Mouse (Mus musculus) hindlimb bud, embryonic 11.5 days (tissue): ENCODE results near the gene Cela3b.
"Not testable (repeated sequence)": the region's sequence is repeated elsewhere in the genome, so short reads cannot be mapped to it uniquely, and the experiment has no call there.

ENCODE experiments used
- DNase-seq: peaks from one replicate; pipeline ENCODE4 v3.0.0-alpha.2; 2012; ENCODE audit warnings: low read depth, low spot score; ENCODE audit errors: extremely low spot score

The Cela3b gene

DNA sequence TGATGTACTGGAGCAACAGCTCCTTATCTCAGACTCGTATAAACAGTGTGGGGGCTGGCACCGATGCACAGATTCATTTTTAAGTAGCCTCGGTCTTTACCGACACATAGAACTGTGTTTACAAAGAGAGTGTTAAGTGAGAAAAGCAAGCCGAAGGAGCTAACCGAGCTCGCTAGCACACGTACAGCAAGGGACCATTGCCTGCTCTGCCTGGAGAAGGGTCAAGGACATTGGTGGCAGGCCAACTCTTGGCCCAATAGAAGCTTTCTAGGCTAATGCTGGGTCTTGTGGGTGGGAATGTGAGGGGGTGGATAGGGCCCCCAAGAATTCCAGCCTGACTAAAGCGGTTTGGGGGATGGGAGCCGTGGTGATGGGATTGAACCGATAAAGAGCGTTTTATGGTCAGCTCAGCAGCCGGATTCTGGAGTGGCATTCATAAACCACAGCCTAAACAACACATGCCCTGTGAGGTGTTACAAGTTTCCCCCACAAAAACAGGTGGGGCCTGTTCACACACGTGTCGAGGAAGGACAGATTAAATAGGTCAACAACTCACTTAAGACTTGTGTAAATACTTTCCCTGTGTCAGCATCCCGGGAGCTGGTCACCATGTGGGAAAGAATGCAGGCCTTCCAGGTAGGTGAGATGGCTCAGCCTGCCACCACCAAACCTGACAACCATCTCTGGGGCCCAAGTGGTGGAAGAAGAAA lies 31.8 kb upstream of the Cela3b start:
- no peak for DNase-seq

DNA sequence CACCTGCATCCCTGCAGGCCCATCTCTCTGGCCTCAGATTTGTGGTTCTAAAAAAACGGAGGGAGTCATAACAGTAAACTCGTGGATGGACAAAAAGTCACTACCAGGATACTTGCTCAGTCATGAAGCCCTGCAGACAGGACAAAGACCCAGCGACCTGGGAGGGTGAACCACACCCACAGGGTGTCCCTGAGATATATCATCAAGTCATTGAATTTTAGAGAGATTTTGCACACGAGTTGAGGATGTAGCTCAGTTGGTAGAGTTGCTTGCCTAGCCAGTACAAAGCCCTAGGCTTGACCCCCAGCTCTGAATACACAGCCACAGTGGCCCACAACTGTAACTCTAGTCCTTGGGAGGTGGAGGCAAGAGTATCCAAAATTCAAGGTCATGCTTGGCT lies 30.9 kb upstream of the Cela3b start:
- no peak for DNase-seq

DNA sequence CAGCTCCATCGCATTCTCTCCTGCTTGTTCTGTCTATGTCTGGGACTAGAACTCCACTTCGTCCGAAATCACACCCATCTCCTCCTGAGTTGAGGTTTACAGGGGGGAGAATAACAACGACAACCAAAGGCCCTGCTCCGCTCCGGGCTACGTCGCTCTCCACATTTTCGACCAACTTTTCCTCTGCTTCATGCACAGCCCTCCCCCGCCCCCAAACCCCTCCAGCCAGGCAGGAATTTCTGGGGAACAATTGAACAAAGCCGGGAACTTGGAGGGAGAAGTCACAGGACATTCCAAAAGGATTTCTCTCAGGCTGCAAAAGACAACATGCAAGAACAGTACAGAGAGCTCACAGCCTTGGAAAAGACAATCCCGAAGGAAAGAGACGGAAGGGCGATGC lies 30.3 kb upstream of the Cela3b start:
- DNase-seq: no peak

DNA sequence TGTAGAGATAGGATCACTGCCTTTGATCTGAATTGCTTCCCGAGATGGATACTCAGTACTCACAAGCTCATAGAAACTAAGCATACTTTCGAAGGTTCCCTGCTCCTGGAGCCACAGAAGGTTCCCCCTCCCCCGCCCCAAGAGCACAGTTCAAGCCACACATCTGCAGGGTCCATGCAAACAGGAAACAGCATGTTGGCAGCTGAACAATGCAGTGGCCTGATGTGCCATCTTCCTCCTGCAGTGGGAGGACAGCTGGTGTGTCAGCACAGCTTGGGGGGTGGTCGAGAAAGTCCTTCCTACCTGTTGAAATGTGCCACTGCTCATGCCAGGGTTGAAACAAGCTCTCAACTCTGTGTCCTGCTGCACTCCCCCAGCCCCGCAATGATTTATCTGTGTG lies 28.5 kb upstream of the Cela3b start:
- DNase-seq: no peak

DNA sequence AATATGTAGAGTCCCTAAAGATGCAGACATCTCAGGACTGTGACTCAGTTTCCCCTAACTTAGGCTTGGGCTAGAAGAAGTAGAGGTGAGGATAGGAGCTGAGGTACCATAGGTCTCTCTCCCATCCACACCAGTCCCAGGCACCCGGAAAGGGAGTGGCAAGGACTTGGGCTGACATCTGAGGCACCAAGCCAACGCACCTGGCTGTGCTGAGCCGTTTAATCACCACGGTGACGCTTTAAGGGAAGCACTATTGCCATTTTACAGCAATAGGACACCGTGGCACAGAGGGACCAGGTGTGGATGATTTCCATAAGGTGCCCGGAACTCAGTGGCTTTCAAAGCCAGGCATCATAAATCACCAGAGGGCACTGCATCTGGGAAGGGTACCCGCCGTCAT lies 28.0 kb upstream of the Cela3b start:
- no peak for DNase-seq

DNA sequence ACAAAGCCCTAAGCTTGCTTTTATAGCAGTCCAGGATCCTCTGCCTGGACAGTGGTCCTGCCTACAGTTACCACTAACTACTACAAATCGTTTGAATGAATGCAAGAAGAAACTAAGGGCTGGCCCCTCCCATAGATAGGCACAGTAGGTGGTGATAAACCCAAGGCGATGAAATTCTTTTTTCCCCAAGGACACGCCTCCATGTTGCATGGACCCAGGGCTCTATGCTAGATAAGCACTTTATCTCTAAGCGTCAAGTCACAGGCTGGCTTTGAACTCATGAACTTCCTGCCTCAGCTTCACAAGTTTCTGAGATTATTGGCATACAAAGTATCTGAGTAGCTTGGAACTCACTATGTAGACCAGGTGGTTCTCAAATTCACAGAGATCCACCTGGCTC lies 27.0 kb upstream of the Cela3b start:
- DNase-seq: no peak

DNA sequence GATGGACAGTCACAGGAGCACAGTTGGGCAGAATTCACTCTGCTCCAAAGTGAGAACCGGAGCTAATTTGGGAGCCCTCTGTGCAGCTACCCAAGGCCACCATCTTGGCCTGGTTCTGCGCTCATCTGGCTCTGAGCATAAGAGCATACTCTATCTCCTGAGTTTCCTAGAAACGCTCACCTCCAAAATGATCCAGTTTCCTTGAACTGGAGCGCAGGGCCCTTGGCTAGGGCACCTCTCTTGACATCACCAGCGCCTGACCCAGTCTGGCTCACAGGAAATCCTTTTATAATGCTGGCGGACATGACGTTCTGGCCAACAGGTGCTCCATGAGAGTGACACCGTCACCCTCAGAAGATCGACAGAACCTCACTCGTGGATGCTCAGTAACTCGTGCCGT lies 26.2 kb upstream of the Cela3b start:
- DNase-seq: no peak

DNA sequence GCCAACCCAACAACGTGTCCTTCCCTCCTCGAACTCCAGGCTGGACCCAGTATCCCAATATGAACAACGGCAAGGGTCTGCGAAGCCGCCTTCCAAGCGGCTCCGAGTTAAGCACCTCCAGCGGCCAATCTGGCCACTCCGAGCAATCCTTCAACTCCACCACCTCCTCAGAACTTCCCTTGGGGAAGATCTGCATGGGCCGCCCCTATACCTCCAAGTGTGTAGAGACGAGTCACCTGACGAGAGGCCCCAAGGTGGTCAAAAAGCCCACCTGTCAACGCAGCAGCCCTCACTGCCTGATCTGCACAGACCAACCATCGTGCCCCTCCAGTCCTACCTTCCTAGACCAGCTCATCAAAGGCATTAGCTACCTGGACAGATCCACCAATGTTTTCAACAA lies 24.2 kb upstream of the Cela3b start:
- DNase-seq: no peak

DNA sequence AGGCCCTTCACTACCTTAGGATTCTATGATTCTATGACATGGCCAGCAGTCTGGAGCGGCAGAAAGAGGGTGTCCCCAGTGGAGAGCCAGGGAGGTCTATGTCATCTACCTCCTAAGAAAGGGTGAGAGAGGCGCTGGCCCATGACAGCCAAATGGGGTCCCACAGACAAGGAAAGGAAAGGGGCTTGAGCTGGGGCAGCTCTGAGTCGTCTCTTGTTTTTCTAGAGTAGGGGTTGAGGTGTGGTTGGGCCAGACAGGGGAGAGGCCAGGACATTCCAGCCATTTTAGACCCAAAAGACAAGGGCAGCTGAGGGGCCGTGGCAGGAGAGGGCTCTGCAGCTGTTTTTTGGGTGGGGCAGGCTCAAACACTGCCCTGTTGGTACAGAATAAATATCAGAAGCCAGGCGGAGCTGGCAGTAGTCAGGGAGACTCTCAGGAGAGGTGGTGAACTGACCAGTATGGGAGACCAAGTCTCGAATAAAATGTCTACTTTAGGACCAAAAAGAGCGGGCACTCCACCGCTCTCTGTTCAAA lies 23.0 kb upstream of the Cela3b start, which contains the start of gene 1700013G24Rik:
Gene 1700013G24Rik, plus strand, starts transcription at position 51 of the 534 bp plus-strand sequence.
- DNase-seq: no peak

DNA sequence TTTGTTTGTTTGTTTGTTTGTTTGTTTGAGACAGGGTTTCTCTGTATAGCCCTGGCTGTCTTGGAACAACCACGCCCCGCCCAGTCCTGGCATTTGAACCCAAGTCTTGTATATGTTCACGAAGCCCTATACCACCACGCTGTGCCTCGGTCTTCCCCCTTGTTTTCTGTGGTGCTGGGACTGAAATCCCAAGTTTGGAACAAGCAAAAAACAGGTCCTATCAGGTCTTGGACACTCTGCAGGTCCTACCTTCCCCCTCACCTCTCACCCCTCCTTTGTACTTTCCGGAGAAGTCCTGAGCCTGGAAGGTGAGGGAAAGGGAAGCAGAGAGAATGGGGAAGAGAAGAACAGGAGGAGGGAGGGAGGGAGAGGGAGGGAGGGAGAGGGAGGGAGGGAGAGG lies 21.9 kb upstream of the Cela3b start:
- DNase-seq: no peak

DNA sequence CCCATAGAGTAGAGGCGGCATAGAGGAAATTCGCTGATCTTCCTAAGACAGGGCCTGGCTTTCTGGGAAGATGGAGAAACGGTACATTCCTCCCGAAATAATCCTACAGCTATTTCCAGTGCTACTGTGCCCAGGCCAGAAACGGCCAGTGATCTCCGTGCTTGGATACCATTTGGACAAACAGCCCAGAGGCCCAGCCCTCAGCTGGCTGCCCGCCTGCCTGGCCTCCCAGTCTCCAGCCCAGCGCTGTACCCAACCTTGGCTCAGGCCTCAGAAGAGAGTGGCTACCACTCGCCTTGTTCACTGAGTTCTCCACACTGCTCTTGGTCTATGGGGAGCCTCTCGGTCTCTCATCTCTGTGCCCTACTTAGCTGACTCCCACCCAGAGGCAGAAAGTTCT lies 19.4 kb upstream of the Cela3b start:
- no peak for DNase-seq

DNA sequence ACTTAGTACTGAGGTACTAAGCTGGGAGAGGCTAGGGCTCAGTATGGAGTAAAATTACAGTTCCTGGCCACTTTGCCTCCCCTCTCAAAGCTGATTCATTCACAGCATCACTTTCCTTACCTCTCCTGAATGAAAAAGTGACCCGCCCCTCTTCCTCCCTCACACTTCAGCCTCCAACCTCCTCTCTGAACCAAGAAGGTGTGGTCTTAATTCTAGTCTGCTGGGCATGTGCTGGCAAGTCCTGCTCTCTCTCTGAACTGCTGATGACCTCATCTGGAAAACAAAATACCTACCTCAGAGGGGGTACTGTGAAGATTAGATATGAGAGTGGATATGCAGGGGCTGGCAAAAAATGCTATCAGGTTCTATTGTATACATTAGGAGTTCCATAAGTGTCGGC lies 18.8 kb upstream of the Cela3b start:
- no peak for DNase-seq

DNA sequence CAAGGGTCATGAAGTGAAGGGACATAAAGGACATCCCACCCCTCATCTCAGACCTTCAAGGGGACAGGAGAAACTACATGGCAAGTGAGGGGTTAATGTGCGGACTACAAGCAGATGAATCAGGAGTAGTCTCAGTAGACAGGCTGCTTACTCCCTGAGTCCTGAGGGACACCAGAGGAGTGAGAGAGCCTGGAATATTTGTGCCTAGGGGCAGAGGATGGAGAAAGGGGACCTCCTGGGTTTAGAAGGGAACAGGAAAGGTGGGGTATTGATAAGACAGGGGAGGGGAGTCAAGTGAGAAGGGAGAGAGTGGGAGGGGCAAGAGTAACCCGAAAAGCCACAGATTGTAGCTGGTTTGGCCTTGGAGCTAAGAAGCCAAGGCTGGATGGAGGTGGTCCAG lies 18.3 kb upstream of the Cela3b start:
- no peak for DNase-seq

DNA sequence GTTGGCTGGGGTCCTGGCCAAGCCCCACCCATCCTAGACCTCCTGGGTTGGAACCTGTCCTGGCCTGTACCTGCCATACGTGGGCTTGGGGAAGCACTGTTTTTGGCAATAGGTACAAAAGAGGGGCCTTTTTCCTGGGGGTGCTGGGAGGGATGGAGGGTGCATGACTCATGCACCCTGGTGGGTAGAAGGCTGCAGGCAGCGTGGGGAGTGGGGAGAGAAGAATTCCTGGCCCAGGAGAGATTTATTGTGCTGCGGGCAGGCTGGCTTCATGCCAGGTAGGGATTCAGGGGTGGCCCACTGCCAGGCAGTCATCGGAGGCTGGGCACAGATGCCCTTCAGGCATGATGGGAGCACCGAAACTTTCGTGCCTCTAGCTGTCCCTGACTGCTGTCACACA lies 17.9 kb upstream of the Cela3b start:
- DNase-seq: no peak

DNA sequence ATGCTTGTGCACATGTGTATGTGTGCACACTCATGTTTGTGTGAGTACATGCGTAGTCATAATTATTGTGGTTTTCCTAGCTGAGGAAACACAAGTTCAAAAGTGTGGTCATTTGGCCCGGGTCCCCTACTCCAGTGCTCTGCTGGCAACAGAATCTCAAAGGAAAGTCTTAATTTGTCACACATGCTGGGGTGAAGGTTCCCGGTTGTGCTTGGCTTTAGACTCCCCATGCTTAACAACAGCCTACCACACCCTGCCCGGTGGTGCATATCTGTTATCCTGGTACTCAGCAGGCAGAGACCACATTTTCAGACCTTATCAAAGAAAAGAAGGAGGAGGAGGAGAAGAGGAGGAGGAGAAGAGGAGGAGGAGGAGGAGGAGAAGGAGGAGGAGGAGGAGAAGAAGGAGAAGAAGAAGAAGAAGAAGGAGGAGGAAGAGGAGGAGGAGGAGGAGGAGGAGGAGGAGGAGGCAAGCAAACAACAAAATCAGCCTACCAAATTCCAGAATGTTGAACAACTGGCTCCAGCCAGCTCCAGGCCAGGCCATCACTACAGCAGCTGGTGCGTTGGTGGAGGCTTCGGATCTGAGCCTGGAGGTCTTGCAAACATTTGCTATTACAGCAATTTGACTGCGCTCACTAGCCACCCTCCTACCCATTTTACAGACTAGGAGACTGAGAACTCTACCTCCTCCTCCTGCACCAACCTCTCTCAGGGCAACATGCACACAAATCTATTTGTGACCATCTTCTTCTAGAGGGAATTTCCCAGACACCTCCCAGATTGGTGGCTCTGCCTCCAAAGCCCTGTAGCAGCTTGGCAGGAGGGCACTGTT lies 17.2 kb upstream of the Cela3b start:
- no peak for DNase-seq

DNA sequence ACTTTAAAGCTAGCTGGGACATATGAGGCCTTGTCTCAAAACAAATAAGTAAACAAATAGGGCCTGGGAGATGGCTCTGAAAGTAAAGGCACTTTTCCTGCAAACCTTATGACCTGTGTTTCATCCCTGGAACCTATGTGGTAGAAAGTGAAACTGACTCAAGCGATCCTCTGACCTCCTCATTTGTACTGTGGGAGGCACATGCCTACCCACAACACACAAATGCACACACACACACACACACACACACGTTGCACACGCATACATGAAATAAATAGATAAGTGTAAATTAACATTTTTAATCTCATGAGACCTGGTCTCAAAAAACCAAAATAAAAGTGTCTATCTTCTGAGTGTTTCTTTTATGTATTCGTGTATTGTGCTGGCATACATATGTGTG lies 15.5 kb upstream of the Cela3b start:
- DNase-seq: no peak

DNA sequence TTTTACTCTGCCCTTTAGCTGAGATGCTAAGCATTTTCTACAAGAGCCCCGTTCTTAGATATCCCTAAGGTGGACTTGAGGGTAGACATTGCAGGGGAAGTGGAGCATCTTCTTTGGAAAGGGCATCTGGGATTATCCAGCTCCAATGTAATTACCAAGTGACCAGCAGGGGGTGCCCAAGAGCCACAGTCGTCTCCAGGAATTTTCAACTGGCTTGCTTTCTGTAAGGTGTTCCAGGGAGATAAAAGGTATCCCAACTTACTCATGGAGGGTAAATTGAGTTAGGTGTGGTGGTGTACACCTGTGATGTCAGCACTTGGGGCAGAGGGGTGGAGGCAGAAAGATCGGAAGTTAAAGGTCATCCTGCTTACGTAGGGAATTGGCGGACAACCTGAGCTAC lies 13.3 kb upstream of the Cela3b start:
- peak; percentile 56 for DNase-seq

DNA sequence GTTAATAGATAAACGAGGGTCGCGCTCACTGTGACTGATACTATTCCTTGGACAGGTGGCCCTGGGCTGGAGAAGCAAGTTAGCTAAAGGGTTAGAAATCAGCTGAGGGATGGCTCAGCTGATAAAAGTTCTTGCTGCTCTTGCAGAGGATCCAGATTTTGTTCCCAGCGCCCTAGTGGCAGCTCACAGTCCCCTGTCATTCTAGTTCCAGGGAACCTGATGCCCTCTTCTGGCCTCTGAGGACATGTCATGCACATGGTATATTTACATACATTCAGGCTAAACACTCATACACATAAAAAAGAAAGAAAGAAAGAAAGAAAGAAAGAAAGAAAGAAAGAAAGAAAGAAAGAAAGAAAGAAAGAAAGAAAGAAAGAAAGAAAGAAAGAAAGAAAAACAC lies 11.0 kb upstream of the Cela3b start:
- no peak for DNase-seq

DNA sequence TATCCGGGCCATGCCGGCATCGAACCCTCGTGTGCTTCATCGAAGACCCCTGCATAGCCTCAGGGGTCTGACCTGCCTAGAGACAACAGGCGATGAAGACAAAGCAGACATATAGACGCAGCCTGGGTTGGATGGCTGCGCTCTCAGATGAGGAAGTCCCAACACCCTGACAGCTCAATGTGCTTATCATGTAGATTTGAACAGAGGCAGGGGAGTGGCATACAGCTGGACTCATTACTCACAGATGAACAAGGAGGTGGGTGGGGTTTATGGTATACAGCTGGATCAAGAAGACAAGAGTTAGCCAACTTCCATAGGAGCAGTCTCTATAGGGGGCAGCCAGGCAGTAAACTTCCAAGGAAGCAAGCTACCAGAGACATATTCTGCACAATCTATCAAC lies 8.5 kb upstream of the Cela3b start:
- no peak for DNase-seq

DNA sequence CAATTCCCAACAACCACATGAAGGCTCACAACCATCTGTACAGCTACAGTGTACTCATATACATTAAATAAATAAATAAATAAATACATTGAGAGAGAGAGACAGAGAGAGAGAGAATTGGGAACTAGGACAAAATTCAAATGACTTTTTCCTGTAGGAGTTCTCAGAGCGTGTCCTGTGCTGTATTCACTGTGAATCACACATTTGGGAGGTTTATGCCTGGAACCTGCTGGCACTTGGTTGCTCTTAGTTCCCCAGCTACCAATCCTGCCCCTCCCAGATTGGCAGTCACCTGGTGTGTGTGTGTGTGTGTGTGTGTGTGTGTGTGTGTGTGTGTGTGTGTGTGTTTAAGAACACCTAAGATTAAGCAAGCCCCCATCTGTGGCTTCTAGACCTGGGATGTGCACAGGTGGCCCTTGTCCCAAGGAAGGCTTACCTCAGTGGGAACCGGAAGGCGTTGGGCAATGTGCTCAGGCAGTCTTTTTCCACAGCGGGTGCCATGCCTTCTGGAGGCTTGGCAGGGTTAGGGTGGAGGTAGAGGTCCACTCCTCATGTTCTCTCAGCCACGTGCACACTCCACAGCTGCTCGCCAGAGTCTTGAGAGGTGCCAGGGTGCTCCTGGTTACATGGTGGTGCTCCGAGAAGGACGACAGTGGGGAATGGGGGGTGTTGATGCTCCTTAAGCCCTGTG lies 6.8 kb upstream of the Cela3b start:
- DNase-seq: no peak

DNA sequence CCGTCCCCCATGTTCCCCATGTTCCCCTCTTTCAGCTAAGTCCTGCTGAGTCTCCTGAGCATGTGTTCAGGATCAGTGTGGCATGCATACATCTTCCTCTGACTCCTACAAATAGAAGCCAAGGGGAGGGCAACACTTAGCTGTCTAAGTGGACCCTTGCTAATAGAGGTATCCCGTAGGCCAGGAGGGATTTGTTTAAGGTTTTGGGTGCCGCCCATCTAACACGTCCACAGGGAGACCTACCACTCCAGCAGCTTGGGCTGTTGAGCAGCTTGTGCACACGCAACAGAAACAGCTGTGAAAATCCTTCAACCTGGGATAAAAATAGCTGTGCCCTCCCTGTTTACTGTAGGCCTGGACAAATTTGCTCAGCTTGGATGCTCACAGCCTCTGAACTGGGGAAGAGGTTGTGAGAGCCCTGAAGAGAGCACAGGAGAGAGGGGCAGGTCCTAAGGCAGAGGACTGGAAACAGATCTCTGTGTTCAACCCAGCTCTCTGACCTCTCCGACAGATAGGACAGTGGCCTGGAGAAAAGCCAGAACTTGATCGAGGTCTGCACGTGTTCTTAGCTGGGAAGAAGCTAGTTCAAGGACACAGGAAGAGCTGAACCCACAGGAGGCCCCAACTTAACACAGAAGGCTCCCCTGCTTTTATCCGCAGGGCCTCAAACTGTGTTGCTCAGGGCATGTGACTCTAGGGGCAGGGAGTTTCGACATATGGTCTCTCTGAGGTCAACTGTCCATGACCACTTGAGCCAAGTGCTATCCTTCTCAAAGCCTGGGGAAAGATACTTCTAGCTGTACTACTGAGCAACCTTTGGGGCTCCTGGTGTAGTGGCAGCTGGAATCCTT lies 2.6 kb upstream of the Cela3b start:
- not testable (repeated sequence) for DNase-seq
